Mouse (Mus musculus): ENCODE results near the gene Cmss1. TPM values are rescaled to one million over a fixed set of nuclear protein-coding genes. Genes with fewer than 3 reads are reported as not detected.
A peak's percentile ranks its signal among the peaks of the same experiment; 100 is the strongest.

The Cmss1 gene
- total and polyA plus RNA-seq, 2 experiments from 2014 or later, result 17.0 to 50.3 TPM

DNA sequence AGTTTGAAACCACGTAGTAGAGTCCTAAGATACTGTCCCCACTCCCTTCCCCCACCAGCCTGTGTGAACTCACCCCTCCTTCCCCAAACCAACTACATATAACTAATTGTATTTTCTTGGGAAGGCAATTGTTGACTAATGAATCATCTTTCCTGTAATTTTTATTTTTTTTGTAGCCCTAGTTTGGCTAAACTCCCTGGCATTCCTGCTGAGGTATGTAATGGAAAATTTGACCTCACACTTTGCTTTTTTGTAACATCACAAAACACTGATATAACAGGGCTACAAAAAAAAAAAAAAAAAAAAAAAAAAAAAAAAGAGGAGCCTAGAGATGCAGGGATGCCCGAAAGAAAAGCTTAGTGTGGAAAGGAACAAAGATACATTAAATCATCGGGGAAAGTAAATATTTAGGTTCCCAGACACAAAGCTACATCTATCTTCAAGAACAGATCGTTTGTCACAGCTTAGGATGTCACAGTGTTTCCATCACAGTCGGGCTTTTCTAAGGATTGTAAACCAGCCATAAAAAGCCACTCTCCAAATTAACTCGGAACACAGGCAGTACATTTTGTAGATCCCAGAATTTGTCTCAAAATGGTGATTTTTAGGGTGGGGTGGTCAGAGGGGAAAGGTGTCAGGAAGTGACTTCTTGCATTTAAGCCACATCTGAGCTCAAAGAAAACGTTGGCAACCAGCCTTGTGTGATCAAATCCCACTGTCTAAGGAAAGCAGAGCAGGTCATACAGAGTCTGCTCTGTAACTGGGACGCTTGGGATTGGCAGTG is 185.7 kb downstream of the Cmss1 start:
- 40% methylated on average over 8 of the region's 8 CpGs for WGBS
- DNase-seq (ENCODE audit: low spot score) (peak; percentile 75), ATAC-seq (ENCODE audit: insufficient read depth, low read depth) (peak; percentile 45)
- no peaks in the 10 kb centered on the region for H3K36me3 ChIP-seq (replicated peaks; ENCODE audit: control insufficient read depth, insufficient read depth, low read length)
- H3K27me3 ChIP-seq (ENCODE audit: control insufficient read depth, insufficient read depth, low read length), result no peaks in the 10 kb centered on the region
- H3K4me3 ChIP-seq (ENCODE audit: low read depth, low read length), result no peak overlapping the region
- peaks cover 9% of the 10 kb centered on the region; the same call in 1 of the 2 replicates for H3K4me1 ChIP-seq (ENCODE audit: control insufficient read depth, insufficient read depth)
- TF ChIP-seq EP300 (IDR thresholded peaks at IDR 0.05; ENCODE audit: low read depth), result peak; percentile 89
- TF ChIP-seq CTCF (IDR thresholded peaks at IDR 0.05; ENCODE audit: low read depth), result no peak
- no peaks in the 10 kb centered on the region for H3K9me3 ChIP-seq (replicated peaks; ENCODE audit: control insufficient read depth, low read length)
- H3K9ac ChIP-seq (replicated peaks; ENCODE audit: low read depth, low read length), result no peak overlapping the region
- peak overlapping the region; percentile 76 for H3K27ac ChIP-seq (ENCODE audit: low read depth)
- H3K4me2 ChIP-seq (ENCODE audit: low read depth, low read length), result no peak overlapping the region

DNA sequence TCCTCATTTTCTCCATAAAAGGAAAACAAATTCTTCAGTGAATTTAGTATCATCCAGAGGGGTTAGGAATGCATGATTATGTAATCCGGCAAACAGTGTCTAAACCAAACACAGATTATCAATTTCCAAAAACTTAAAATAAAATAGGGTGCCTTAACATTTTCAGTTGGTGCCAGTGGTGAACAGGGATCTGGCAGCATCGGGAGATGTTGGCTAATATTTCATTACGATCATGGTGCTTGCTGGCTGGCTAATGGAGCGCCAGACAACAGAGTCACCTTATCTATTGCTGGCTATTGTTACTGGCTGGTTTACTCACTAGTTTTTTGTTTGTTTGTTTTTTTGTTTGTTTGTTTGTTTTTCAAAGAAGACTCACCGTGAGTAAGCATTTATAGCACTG is 186.8 kb downstream of the Cmss1 start:
- WGBS, result 74% methylated on average over 5 of the region's 5 CpGs
- TF ChIP-seq CTCF (IDR thresholded peaks at IDR 0.05; ENCODE audit: low read depth), result no peak
- TF ChIP-seq EP300 (IDR thresholded peaks at IDR 0.05; ENCODE audit: low read depth), result no peak
- Histone ChIP-seq H3K9ac (replicated peaks; ENCODE audit: low read depth, low read length) (no peak overlapping the region), H3K36me3 (replicated peaks; ENCODE audit: control insufficient read depth, insufficient read depth, low read length) (no peaks in the 10 kb centered on the region), H3K4me1 (ENCODE audit: control insufficient read depth, insufficient read depth) (peaks cover 12% of the 10 kb centered on the region; the same call in 1 of the 2 replicates), H3K4me2 (ENCODE audit: low read depth, low read length) (no peak overlapping the region), H3K4me3 (ENCODE audit: low read depth, low read length) (no peak overlapping the region), H3K27ac (ENCODE audit: low read depth) (peak overlapping the region; percentile 75), H3K9me3 (replicated peaks; ENCODE audit: control insufficient read depth, low read length) (no peaks in the 10 kb centered on the region), H3K27me3 (ENCODE audit: control insufficient read depth, insufficient read depth, low read length) (no peaks in the 10 kb centered on the region)
- DNase-seq (ENCODE audit: low spot score) (no peak), ATAC-seq (ENCODE audit: insufficient read depth, low read depth) (no peak)

DNA sequence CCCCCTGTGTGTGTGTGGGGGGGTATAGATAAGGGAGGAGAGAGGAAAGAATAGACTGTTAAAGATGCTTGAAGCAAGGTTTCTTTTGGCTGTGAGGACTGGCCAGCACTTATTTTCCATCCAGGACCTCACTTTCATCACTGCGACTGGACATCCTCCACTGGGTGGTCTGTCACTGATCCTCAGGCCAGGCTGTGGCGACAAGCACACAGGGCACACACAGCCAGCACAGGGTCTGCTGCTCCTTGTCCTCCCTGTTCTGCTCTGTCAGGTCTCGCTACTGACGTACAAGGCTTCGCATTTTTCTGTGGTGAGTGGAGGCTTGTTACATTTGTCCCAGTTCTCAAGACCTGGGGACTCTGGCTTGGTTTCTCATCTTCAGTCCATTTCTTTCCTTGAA is 187.3 kb downstream of the Cmss1 start:
- Histone ChIP-seq H3K4me1 (ENCODE audit: control insufficient read depth, insufficient read depth) (peaks cover 12% of the 10 kb centered on the region; the same call in 1 of the 2 replicates), H3K9ac (replicated peaks; ENCODE audit: low read depth, low read length) (no peak overlapping the region), H3K4me2 (ENCODE audit: low read depth, low read length) (no peak overlapping the region), H3K27me3 (ENCODE audit: control insufficient read depth, insufficient read depth, low read length) (no peaks in the 10 kb centered on the region), H3K36me3 (replicated peaks; ENCODE audit: control insufficient read depth, insufficient read depth, low read length) (no peaks in the 10 kb centered on the region), H3K27ac (ENCODE audit: low read depth) (peak overlapping the region; percentile 75), H3K4me3 (ENCODE audit: low read depth, low read length) (no peak overlapping the region), H3K9me3 (replicated peaks; ENCODE audit: control insufficient read depth, low read length) (peaks cover 2% of the 10 kb centered on the region; the same call in 1 of the 2 replicates)
- peak; percentile 62 for ATAC-seq (ENCODE audit: insufficient read depth, low read depth)
- 45% methylated on average over 5 of the region's 5 CpGs for WGBS
- DNase-seq (ENCODE audit: low spot score), result peak; percentile 57
- TF ChIP-seq CTCF (IDR thresholded peaks at IDR 0.05; ENCODE audit: low read depth) (no peak), EP300 (IDR thresholded peaks at IDR 0.05; ENCODE audit: low read depth) (no peak)

DNA sequence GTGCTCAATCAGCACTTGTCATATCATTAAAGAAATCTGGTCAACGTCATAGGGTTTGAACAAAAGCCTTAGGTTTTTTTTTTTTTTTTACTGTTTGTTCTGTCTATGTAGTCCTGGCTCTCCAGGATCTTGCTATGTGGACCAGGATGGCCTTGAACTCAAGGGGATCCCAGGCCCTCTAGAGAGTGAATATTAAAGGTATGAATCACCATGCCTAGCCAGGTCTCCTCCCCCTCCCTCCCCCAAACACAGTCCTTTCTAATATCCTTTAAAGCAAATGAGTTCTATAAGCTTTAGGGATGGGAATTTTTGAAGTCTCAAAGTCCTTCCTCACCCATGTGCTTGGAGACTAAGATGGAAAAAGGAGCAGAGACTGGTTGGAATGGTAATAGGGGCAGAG is 188.7 kb downstream of the Cmss1 start:
- Histone ChIP-seq H3K4me3 (ENCODE audit: low read depth, low read length) (no peak overlapping the region), H3K4me1 (ENCODE audit: control insufficient read depth, insufficient read depth) (peaks cover 12% of the 10 kb centered on the region; the same call in 1 of the 2 replicates), H3K4me2 (ENCODE audit: low read depth, low read length) (no peak overlapping the region), H3K27ac (ENCODE audit: low read depth) (no peak overlapping the region), H3K9me3 (replicated peaks; ENCODE audit: control insufficient read depth, low read length) (peaks cover 4% of the 10 kb centered on the region; the same call in 1 of the 2 replicates), H3K27me3 (ENCODE audit: control insufficient read depth, insufficient read depth, low read length) (no peaks in the 10 kb centered on the region), H3K36me3 (replicated peaks; ENCODE audit: control insufficient read depth, insufficient read depth, low read length) (no peaks in the 10 kb centered on the region), H3K9ac (replicated peaks; ENCODE audit: low read depth, low read length) (no peak overlapping the region)
- no peak for ATAC-seq (ENCODE audit: insufficient read depth, low read depth)
- TF ChIP-seq CTCF (IDR thresholded peaks at IDR 0.05; ENCODE audit: low read depth), result no peak
- no peak for TF ChIP-seq EP300 (IDR thresholded peaks at IDR 0.05; ENCODE audit: low read depth)
- DNase-seq (ENCODE audit: low spot score), result no peak
- 79% methylated on average over 1 of the region's 1 CpGs for WGBS

DNA sequence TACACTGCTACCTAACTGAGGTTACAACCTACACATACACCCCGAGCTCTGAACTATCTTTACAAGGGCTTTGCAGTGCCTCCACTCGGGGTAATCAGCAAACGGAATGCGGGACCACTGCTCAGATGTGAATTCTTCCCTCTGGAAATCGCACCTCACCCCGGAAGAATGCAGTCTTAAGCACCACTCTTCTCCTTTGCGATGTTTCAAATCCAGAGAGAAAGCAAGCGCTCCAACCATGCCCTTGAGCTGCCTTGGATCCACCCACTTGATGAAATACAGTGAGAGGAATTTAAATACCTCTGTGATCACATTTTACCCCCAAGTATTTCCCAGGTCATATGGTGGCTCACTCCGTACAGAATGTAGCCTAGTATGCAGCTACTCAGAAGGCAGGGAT is 189.6 kb downstream of the Cmss1 start:
- DNase-seq (ENCODE audit: low spot score) (no peak), ATAC-seq (ENCODE audit: insufficient read depth, low read depth) (0 out of 2 replicates have a peak, but pooled peaks have one; percentile 1)
- no peaks in the 10 kb centered on the region for H3K27me3 ChIP-seq (ENCODE audit: control insufficient read depth, insufficient read depth, low read length)
- H3K9me3 ChIP-seq (replicated peaks; ENCODE audit: control insufficient read depth, low read length), result peaks cover 4% of the 10 kb centered on the region; the same call in 1 of the 2 replicates
- H3K4me2 ChIP-seq (ENCODE audit: low read depth, low read length), result no peak overlapping the region
- no peak overlapping the region for H3K4me3 ChIP-seq (ENCODE audit: low read depth, low read length)
- H3K4me1 ChIP-seq (ENCODE audit: control insufficient read depth, insufficient read depth), result peaks cover 12% of the 10 kb centered on the region; the same call in 1 of the 2 replicates
- no peak for TF ChIP-seq EP300 (IDR thresholded peaks at IDR 0.05; ENCODE audit: low read depth)
- H3K9ac ChIP-seq (replicated peaks; ENCODE audit: low read depth, low read length), result no peak overlapping the region
- 37% methylated on average over 9 of the region's 9 CpGs for WGBS
- no peaks in the 10 kb centered on the region for H3K36me3 ChIP-seq (replicated peaks; ENCODE audit: control insufficient read depth, insufficient read depth, low read length)
- no peak overlapping the region for H3K27ac ChIP-seq (ENCODE audit: low read depth)
